Mouse (Mus musculus): ENCODE data around the gene Amer2. TPM values are rescaled to one million over a fixed set of nuclear protein-coding genes. Genes with fewer than 3 reads are reported as not detected.

Gene Amer2
- total RNA-seq, 2 experiments from 2014 or later = 2.4 to 3.4 TPM

Other genes with a start within 250 kb of the Amer2 start
- gene Atp8a2, start 176.1 kb upstream of the Amer2 start, total RNA-seq (2021) = 1 to 10 TPM; 4.1 to 4.3 TPM
- not detected for gene Nupl1, start 121.8 kb upstream of the Amer2 start, total RNA-seq (2021)
- 10 to 100 TPM; 35.7 to 35.9 TPM for gene Gm49336, start 121.8 kb upstream of the Amer2 start, total RNA-seq (2021)
- gene Mtmr6, start 108.0 kb upstream of the Amer2 start, total RNA-seq (2021) = 10 to 100 TPM; 39.0 to 39.8 TPM

Data from adrenal gland, postnatal 10 days (tissue).